Mouse (Mus musculus) E14TG2a.4 (cell line): Measurements from ENCODE around the gene Dusp22.

ENCODE experiments used
- CTCF ChIP-seq: conservative IDR thresholded peaks from 2 replicates; pipeline ENCODE4 v1.5.1; 2014; ENCODE audit warnings: low read length
- NANOG ChIP-seq: IDR thresholded peaks from 2 replicates; pipeline ENCODE4 v1.6.1; 2014; ENCODE audit warnings: borderline replicate concordance, low read length, mixed read lengths
- POU5F1 ChIP-seq: IDR thresholded peaks from 2 replicates; pipeline ENCODE4 v1.6.1; 2014; ENCODE audit warnings: low read length, borderline replicate concordance

DNA sequence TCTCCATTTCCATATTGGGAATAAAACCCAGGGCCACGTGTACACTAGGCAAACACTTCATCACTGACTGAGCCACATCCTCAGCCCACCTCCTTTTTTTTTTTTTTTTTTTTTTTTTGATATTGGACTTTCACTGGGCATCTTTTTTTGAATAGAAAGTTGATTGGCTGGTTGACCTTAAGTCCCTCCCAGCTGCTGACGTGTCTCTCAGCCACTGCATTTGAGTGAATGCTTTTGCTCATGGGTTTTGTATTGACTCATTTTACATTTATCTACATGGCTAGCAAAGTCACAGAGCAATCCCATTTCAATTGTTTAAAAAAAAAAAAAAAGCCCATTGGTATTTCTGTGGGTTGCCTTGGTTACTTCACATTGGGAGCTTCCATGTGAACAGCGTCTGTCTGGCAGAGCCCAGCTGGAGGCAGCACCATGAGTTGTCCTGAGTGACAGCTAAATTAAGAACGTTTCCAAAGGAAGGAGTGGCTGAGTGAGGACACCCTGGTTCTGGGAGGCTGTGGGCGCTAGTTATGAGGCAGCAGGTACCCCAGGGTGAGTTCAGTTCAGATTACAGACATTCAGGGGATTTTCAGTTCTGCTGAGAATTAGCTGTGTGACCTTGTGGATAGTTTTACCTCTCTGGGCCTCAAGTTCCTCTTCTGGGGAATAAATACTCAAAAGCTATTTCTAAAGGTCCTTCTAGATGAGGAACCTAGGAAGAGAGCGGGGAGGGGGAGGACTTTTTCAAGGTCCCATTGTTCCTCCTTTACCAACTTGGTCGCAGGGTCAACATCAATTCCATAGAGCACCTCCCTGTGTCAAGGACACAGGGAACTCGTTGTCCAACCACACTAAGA, 31.4 kb upstream of the Dusp22 start:
- TF ChIP-seq CTCF, result no peak
- TF ChIP-seq NANOG, result no peak
- TF ChIP-seq POU5F1, result no peak
